Mouse (Mus musculus): ENCODE data around the gene Sympk. TPM values are rescaled to one million over a fixed set of nuclear protein-coding genes. Genes with fewer than 3 reads are reported as not detected.

The Sympk gene
- polyA plus RNA-seq, 2 experiments, result 10.7 to 27.3 TPM

DNA sequence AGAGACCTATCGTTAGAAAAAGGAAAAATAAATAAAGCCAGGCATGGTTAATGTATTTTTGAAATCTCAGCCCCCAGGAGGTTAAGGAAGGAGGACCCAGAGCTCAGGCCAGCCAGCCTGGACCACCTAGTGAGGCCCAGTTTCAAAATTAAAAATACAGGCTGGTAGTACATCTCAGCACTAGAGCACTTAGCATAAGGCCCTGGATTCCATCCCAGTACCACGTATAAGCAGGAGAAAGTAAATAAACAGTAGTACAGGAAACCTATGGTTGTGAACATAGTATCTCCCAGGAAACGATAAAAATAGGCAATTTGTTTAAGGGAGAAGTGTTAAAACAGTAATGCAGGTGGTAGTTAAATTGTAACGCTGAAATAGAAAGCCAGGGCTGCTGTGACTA lies 22.1 kb upstream of the Sympk start:
- 26% methylated on average over 4 of the region's 4 CpGs for WGBS (ENCODE audit: insufficient replicate concordance)
- Histone ChIP-seq H3K9ac (replicated peaks) (peak overlapping the region; percentile 74), H3K27me3 (ENCODE audit: control insufficient read depth, insufficient read depth, low read length) (no peaks in the 10 kb centered on the region), H3K4me3 (ENCODE audit: insufficient read depth in 1 of 2, low read depth in 2 of 2, low read length in 2 of 2) (peak overlapping the region; percentile 54 to 56; a peak in 3 of 4 replicates), H3K9me3 (ENCODE audit: control insufficient read depth, low read length) (no peaks in the 10 kb centered on the region), H3K36me3 (replicated peaks; ENCODE audit: control insufficient read depth, insufficient read depth, low read depth) (no peaks in the 10 kb centered on the region), H3K4me2 (ENCODE audit: low read depth) (peak overlapping the region; percentile 79), H3K27ac (peak overlapping the region; percentile 79), H3K4me1 (replicated peaks; ENCODE audit: control insufficient read depth in 2 of 2, insufficient read depth in 2 of 2, low read length in 1 of 2) (peaks cover 15 to 23% of the 10 kb centered on the region in 2 experiments)
- DNase-seq (ENCODE audit: low read depth in 3 of 3, low spot score in 3 of 3), result no peak
- no peak for ATAC-seq (ENCODE audit: insufficient read depth)
- TF ChIP-seq EP300 (IDR thresholded peaks at IDR 0.05; ENCODE audit: low read depth), result no peak
- TF ChIP-seq CTCF (IDR thresholded peaks at IDR 0.05; ENCODE audit: low read depth), result no peak

DNA sequence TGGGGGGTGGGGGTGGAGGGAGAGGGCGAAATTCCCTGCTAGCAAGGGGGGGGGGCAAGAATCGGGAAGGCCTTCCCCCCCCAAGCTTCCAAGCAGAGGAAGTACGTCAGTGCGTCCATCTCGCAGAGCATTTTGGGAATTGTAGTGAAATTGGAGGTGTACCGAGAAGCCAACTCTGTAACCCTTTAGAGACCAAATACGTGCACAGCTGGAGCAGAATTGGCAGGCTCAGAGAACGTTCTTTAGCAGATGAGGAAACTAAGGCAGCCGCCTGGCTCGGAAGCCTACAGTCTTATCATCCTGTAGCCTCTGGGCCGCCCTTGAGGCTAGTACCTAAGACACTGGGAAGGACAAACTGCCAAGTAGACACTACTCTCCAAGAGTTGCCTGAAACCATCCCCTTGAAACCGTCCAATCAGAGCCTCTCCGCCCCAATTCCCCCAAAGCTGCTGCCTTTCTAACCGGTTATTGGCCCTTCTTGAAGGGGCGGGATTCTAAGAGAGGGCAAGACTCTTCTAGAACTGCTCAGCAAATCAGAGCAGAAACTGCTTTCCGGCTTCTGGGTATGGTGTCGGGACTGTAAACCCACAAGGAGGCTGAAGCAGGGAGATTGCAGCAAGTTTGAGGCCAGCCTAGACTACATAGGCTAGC lies 21.2 kb upstream of the Sympk start:
- TF ChIP-seq EP300 (IDR thresholded peaks at IDR 0.05; ENCODE audit: low read depth) (no peak), CTCF (IDR thresholded peaks at IDR 0.05; ENCODE audit: low read depth) (no peak)
- H3K4me1 ChIP-seq (replicated peaks; ENCODE audit: control insufficient read depth in 2 of 2, insufficient read depth in 2 of 2, low read length in 1 of 2), result peaks cover 15 to 23% of the 10 kb centered on the region in 2 experiments
- peak overlapping the region; percentile 74 for H3K9ac ChIP-seq (replicated peaks)
- no peaks in the 10 kb centered on the region for H3K36me3 ChIP-seq (replicated peaks; ENCODE audit: control insufficient read depth, insufficient read depth, low read depth)
- H3K4me2 ChIP-seq (ENCODE audit: low read depth), result peak overlapping the region; percentile 79
- H3K27me3 ChIP-seq (ENCODE audit: control insufficient read depth, insufficient read depth, low read length), result no peaks in the 10 kb centered on the region
- peak overlapping the region; percentile 79 for H3K27ac ChIP-seq
- no peaks in the 10 kb centered on the region for H3K9me3 ChIP-seq (ENCODE audit: control insufficient read depth, low read length)
- peak overlapping the region; percentile 54 to 56 for H3K4me3 ChIP-seq (ENCODE audit: insufficient read depth in 1 of 2, low read depth in 2 of 2, low read length in 2 of 2)
- peak; percentile 77 to 82 (median 78) for DNase-seq (ENCODE audit: low read depth in 3 of 3, low spot score in 3 of 3)
- 0% methylated on average over 17 of the region's 17 CpGs for WGBS (ENCODE audit: insufficient replicate concordance)
- ATAC-seq (ENCODE audit: insufficient read depth), result peak; percentile 68

DNA sequence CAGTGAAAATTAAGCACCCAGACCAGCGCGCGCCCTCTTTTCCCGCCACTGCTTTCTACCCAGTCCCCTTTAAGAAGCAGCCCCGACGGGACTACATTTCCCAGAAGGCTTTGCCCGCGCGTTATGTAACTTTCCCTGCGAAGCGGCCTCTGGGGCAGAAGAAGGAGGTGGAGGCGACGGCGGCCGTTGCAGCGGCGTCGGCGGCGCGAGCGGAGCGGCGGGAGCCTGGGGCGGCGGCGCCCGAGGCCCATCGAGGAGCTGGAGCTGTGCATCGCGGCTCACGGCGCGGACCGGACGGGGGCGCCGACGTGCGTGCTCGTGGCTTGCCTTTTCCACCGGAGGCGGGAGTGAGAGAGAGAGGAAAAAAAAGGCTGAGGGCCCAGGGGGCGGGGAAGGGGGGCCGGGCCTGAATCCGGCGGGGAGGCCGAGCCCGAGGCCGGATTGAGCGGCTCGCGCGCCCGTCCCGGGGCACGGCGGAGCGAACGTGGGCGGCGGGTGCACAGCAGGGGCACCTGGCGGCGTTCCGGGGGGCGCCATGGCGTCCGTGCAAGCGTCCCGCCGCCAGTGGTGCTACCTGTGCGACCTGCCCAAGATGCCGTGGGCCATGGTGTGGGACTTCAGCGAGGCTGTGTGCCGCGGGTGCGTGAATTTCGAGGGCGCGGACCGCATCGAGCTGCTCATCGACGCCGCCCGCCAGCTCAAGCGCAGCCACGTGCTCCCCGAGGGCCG lies 20.1 kb upstream of the Sympk start, which contains the start of gene Irf2bp1:
Gene Irf2bp1, plus strand, starts transcription at position 143 of the 729 bp plus-strand sequence.
- peaks cover 15 to 23% of the 10 kb centered on the region in 2 experiments for H3K4me1 ChIP-seq (replicated peaks; ENCODE audit: control insufficient read depth in 2 of 2, insufficient read depth in 2 of 2, low read length in 1 of 2)
- TF ChIP-seq CTCF (IDR thresholded peaks at IDR 0.05; ENCODE audit: low read depth), result peak; percentile 11; the same call in 1 of the 2 replicates
- TF ChIP-seq EP300 (IDR thresholded peaks at IDR 0.05; ENCODE audit: low read depth), result no peak
- WGBS (ENCODE audit: insufficient replicate concordance), result under 1% methylated on average over 77 of the region's 90 CpGs
- H3K9me3 ChIP-seq (ENCODE audit: control insufficient read depth, low read length), result no peaks in the 10 kb centered on the region
- H3K27ac ChIP-seq, result peak within 1 kb of the TSS; percentile 79
- no peaks in the 10 kb centered on the region for H3K36me3 ChIP-seq (replicated peaks; ENCODE audit: control insufficient read depth, insufficient read depth, low read depth)
- peak within 1 kb of the TSS; percentile 79 for H3K4me2 ChIP-seq (ENCODE audit: low read depth)
- DNase-seq (ENCODE audit: low read depth in 3 of 3, low spot score in 3 of 3) (peak; percentile 87 to 91 (median 90)), ATAC-seq (ENCODE audit: insufficient read depth) (peak; percentile 66)
- no peaks in the 10 kb centered on the region for H3K27me3 ChIP-seq (ENCODE audit: control insufficient read depth, insufficient read depth, low read length)
- peak within 1 kb of the TSS; percentile 80 for H3K9ac ChIP-seq (replicated peaks)
- peak within 1 kb of the TSS; percentile 58 to 82 for H3K4me3 ChIP-seq (ENCODE audit: insufficient read depth in 1 of 2, low read depth in 2 of 2, low read length in 2 of 2)

- 9% methylated on average over 34 of the region's 34 CpGs for WGBS (ENCODE audit: insufficient replicate concordance)
- no peak for DNase-seq (ENCODE audit: low read depth in 3 of 3, low spot score in 3 of 3)
Measured at GRCm38 (mm10) chr7:19004631-19005079, 19.5 kb upstream of the Sympk start.

More at GRCm38 (mm10) chr7:19004631-19005079, 19.5 kb upstream of the Sympk start:
- Histone ChIP-seq H3K27ac (no peak overlapping the region), H3K4me3 (ENCODE audit: insufficient read depth in 1 of 2, low read depth in 2 of 2, low read length in 2 of 2) (peak overlapping the region; percentile 58 to 82), H3K9me3 (ENCODE audit: control insufficient read depth, low read length) (no peaks in the 10 kb centered on the region), H3K27me3 (ENCODE audit: control insufficient read depth, insufficient read depth, low read length) (no peaks in the 10 kb centered on the region), H3K9ac (replicated peaks) (peak overlapping the region; percentile 80), H3K4me2 (ENCODE audit: low read depth) (peak overlapping the region; percentile 79), H3K4me1 (replicated peaks; ENCODE audit: control insufficient read depth in 2 of 2, insufficient read depth in 2 of 2, low read length in 1 of 2) (peaks cover 15 to 23% of the 10 kb centered on the region in 2 experiments), H3K36me3 (replicated peaks; ENCODE audit: control insufficient read depth, insufficient read depth, low read depth) (no peaks in the 10 kb centered on the region)
- TF ChIP-seq EP300 (IDR thresholded peaks at IDR 0.05; ENCODE audit: low read depth) (no peak), CTCF (IDR thresholded peaks at IDR 0.05; ENCODE audit: low read depth) (0 out of 2 replicates have a peak, but pooled peaks have one; percentile 3)
- no peak for ATAC-seq (ENCODE audit: insufficient read depth)
